Mouse (Mus musculus) granulocyte monocyte progenitor cell, adult 5-6 weeks (primary cell): Measurements from ENCODE around the gene Trim66. TPM values are rescaled to one million over a fixed set of nuclear protein-coding genes. Genes with fewer than 3 reads are reported as not detected.
A peak's percentile ranks its signal among the peaks of the same experiment; 100 is the strongest.

Source experiments
- ATAC-seq: replicated peaks from 2 replicates; pipeline ENCODE4 v1.8.0; 2016; ENCODE audit warnings: mild to moderate bottlenecking, moderate TSS enrichment, inconsistent platforms; ENCODE audit not compliant: poor library complexity, severe bottlenecking
- total RNA-seq, 2 experiments: library from RNA; stranded (forward) in 1 of 2; stranded (reverse) in 1 of 2; fragments of 200-712, 200-1000 nt in 1 of 2; fragments of >200 nt in 1 of 2; fragmentation: Nextera tagmentation in 1 of 2; gene quantifications; 2 replicates each; pipeline ENCODE4 v1.2.3; 2014 to 2017

Gene Trim66
- total RNA-seq (2014; fragmentation: Nextera tagmentation): 0.11 TPM in 1 of 2 replicates, not detected in the other
- 0.09 TPM in 1 of 2 replicates, not detected in the other for total RNA-seq (2017)

DNA sequence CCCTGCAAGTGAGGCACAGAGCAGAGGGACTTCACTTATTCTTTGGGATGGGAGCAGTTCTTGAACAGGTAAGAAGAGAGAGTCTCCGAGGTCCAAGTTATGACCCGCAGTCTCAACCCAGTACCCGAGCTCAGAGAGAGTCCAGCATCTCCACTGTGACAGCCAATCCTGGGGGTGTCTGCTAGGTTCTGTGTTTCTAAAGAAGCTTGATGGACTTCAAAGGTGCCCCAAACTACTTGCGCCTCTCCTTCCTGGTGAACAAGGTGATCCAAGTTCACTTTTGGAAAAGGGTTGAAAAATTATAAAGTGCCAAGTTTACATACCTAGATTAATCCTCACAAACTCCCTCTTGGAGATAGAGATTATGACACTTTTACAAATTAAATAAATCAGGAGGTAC, at the start of gene Trim66:
Gene Trim66 (minus strand): TSS at position 101 of the 400 bp plus-strand sequence.
- no peak for ATAC-seq

DNA sequence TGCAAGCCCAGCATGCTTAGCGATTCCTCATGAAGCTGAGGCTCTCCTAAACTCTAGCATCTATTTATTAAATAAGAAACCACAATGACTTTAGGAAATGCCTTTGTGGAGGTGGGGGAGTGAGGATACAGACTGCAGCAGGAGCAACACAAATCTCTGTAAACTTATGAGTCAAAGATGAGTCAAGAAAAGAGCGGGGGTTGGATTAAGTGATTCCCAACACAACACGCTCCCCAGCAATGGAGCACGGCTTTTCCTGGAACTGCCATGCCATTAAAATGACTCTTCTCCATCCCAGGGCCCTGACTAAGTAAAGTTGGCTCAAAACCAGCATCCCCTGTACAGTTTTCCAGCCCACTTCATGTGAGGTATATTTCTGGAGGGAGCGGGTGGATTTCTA, 38.8 kb upstream of the Trim66 start:
- ATAC-seq: no peak

DNA sequence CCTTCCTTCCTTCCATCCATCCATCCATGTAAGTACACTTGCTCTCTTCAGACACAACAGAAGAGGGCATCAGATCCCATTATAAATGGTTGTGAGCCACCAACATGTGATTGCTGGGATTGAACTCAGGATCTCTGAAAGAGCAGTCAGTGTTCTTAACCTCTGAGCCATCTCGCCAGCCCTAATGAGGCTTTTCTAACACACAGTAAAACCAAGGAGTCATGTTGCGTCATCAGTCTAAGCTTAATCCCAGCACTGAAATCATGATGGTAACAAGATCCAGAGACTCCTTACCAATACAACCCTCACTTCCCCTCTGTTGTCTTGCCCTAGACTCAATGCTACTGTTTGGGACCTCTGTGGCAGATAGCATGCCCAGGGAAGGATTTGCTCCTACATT, 38.3 kb upstream of the Trim66 start:
- 0 out of 2 replicates have a peak, but pooled peaks have one; percentile 10 for ATAC-seq

DNA sequence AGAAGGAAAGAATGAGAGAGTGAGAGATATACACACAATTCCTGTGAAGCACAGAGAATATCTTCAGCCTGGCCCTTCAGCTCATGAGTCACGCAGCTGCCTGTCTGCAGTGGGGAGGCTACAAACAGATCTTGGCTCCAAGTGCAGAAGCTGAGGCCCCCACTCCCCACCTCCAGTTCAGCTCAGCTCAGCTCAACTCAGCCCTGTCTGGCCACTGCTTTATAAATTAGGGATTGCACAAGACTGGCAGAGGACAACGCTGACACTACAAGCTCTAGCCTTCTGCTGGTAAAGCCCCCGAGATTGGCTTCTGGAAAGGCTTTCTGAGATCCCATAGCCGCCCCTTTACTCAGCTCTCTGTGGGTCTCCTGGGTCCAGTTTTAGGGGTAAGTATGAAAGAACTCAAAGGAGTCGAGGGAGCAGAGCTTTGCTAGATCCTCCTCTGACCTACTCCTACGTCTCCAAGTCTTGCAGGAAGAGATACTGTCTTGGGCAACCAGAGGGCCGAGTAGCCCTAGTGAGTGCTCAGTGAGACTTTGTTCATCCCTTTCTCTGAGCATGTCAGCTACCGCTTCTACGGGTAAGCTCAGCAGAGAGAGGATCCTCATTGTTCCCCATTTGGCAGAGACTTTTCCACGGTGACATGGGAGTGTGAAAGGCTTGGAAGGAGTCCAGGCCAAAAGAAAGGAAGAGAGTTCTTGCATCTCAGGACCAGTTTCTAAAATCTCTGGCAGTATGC, 37.5 kb upstream of the Trim66 start:
- 0 out of 2 replicates have a peak, but pooled peaks have one; percentile 26 for ATAC-seq

DNA sequence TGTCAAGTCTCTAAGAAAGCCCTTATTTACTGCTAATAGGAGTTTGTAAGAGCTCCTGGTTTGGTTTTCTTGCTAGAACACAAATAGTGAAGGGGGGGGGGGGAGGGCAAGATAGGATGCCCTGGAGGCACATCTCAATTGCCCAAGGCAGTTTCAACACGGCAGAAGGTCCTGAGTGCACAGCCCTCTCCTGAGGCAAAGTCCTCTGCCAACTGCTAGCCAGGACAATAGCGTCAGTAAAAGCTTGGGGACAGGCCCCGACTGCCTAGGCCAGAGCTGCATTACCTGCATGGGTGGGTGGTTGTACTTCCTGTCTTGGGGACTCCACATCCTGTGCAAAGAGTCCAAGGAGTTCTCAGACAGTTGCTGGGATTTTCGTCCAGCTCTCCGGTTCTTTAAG, 36.9 kb upstream of the Trim66 start:
- no peak for ATAC-seq

DNA sequence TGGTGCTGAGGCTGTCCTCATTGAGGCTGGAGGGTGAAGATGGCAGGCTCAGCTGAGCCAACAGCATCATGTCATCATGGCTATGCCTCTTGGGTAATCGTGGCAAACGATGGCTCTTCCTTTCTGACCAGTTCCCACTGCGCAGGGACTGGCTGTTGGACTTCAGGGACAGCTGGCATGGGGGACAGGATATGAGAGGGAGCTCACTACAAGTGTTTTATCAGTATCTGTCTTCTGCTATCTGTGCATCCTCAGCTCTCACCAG, 34.4 kb upstream of the Trim66 start:
- peak; percentile 33; the same call in 1 of the 2 replicates for ATAC-seq

DNA sequence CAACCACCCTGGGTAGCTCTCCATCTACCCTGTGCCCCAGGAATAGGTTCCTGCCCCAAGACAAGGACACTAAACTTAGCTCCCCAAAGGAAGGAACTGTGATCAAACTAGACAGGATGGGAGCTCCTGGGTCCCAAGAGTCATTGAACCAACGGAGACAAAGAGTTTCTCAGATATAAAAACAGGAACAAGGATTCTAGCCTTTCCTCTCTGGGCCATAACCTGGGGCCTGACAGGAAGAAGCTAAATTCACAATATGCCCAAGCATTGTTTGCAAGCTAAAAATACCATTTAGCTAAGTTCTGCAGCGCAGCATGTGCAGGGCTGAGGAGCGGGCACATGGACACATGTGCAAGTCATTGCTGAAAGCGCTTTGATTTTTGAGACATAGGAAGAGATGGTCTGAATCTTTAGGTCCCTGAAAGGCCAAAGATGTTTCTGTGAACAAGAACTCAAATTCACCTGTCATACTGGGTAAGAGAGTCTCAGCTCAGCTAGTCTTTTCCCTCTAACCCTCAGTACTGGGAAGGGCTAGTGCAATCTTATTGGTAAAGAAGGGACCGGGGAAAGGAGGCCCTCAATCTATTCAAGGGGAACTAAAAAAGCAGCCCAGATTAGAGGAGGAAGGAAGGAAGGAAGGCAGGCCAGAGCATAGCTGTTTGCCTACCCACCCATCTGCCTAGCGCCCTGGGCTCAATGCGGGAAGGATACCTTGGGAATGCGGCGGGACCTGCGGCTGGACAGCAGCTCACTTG, 33.9 kb upstream of the Trim66 start:
- ATAC-seq: peak; percentile 47

DNA sequence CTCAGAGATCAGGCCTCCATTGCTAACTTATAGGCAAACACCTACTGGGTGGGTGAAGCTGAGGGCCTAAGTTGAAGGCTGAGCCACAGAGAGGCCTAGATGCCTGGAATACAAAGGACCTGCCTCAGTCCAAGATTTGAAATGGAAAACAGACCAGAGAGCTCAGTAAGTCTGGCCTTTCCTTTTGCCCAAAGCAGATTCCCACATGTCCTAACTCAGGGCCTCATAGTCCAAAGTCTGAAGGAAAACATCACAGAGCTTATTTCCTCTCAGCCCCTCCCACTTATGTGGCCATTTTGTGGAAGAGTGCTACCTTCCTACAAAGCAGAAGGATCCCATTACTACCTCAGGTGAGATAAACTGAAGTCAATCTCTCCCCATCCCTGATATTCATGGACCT, 33.0 kb upstream of the Trim66 start:
- ATAC-seq: no peak

DNA sequence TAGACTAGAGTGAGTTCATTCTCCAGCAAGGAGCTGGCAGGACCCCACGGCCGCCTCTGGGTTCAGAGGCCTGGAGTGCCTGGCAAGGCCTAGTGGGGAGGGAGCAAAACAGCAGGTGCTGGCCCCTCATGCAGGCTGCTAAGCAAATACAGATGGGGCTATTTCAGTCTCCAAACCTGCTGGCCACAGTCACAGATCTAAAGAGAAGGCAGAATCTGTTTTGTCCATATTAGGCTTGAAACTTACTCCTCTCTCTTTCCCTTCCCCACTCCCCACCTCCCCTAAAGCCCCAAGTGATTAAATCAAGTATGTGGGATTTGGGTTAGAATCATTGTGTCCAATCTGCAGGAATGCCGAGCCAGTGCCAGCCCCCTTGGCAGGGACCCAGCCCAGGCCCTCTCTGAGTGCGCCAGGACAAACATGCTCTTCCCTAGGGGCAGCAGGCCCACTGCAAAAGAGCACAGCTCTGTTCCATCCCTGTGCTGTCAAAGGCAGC, 28.6 kb upstream of the Trim66 start:
- no peak for ATAC-seq

DNA sequence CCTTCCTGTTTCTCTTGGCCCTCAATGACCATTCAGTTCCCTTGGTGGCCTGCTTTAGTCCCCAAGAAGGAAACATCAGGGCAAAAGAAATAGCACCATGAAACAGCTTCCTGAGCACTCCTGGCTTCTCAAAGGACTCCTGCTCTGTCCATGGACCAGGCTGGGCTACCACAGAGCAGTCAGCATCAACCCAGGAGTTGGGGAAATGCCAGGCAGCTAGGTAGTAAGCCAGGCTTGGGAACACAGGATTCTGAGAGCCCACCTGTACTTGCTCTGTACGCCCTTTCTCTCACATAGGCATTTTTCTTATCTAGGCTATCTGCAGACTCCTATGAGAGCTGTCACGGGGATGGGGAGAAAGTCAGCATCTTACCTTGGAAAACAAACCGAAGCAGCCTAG, 27.0 kb upstream of the Trim66 start:
- ATAC-seq: no peak

DNA sequence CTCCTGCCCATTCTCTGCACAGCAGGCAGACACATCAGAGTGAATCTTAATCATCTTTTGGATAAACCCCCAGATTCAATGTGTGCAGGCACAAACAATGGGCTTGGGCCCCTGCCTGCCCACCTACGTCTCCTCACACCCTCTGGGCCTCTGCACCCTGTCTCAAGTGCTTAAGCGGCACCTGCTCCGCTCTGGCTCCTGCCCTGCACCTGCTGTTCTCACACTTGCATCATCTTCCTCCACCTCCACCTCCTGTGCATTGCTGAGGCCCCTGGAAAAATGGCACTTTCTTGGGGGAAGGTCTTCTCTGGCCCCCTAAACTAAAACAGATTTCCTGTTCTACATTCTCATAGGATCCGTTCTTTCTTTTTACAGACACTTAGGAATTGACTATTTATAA, 26.0 kb upstream of the Trim66 start:
- ATAC-seq: no peak

DNA sequence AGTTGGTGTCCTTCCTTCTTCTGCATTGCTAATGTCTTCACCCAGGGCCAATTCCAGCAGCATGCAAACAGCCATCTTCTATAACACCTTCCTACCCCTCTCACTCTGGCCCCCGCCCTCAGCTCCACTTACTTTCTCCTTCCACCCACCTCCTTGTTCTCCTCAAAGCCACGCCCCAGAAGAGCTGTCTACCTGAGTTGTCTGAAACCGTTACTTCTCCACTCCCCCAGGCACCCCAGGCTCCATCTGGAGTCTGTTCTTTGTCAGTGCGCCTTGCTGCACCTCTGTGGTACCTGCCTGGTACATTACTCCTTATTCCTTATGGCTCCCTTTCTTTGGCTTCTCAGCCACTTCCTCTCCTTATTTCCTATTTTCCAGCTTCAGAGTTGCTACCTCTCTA, 25.2 kb upstream of the Trim66 start:
- ATAC-seq: no peak

DNA sequence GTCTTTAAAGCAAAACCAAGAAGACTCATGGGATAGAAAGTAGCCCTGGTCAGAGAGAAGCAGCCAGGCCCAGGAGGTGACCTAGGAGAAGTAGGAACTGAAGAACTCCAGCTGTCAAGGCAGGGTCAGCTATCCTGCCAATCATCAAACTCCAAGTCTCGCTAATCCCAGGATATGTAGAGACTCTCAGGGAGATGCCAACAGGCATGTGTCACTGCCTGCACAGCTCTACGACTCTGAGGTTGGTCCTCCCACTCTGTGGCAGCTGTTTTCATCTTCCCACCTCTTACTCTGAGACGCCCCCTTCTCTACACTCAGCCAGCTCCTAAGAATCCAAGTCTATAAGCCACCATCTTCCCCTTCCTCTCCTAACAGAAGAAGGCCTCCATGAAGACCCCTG, 24.8 kb upstream of the Trim66 start:
- no peak for ATAC-seq

DNA sequence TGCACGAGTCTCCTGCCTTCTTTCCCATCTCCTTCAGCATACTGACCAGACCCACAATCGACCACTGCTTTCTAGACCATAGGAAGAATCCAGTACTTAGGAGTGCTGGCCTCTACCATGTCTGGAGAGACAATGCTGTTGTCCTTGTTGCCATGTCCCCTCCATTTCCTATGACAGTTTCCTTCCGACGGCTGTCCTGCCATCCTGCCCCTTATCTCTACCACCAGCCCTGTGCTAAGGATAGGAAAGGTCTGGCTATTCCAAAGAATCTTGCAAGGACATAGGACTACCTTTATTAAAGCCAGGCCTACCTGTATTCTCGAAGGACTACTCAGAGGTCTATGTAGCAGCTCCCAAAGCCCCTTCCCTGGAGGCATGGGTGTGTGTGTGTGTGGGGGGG, 23.6 kb upstream of the Trim66 start:
- no peak for ATAC-seq

DNA sequence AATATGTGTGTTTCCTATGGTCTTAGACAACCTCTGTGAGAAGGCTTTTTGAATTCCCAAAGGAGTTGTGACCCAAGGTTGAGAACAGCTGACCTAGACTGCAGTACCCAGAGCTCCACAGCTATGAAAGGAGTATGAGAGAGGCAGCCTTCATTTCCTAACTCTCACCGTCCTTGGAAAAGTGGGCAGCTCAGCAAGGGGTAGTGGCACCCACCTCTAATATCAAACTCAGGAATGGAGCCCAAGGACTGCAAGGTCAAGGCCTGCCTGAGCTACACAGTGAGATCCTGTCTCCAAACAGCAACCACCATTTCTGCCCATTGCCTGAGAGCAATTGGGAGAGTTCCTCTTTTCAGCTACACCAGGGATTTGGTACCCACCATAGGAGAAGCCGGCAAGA, 21.8 kb upstream of the Trim66 start:
- ATAC-seq: peak; percentile 34; the same call in 1 of the 2 replicates

DNA sequence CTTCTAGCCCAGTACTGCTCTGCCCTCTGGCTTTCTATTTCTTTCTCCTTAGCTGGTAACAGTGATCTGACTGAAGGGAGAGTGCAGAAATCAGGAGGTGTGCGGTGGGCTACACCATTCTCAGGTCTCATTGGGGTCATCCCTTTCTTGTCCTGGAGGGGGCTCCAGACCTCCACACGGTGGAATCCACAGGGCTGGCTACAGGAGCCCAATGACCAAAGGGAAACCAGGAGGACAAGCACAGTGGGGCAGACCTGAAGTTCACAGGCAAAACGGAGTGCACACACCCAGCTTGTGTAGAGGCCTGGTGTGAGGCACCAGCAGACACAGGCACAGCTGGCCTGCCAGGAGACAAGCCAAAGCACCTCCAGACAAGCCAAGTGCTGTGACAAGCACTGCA, 20.4 kb upstream of the Trim66 start:
- peak; percentile 47 for ATAC-seq

DNA sequence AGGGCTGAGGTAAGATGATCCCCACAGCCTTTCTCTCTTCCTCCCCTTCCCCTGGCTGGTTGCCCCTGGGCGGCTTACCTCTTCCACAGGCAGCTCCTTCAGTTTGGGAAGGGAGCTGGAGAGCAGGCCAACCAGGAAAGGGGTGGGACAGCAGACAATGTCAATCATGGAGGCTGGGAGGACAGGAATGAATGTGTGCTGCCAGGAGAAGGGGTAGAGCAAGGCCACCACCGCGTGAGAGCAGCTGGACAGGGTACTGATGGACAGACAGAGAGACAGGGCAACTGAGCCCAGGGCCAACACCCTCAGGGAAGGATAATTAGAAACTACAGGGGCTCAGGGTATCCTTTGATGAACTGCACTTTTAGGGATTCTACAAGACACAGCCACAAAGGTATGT, 19.6 kb upstream of the Trim66 start:
- ATAC-seq: no peak

DNA sequence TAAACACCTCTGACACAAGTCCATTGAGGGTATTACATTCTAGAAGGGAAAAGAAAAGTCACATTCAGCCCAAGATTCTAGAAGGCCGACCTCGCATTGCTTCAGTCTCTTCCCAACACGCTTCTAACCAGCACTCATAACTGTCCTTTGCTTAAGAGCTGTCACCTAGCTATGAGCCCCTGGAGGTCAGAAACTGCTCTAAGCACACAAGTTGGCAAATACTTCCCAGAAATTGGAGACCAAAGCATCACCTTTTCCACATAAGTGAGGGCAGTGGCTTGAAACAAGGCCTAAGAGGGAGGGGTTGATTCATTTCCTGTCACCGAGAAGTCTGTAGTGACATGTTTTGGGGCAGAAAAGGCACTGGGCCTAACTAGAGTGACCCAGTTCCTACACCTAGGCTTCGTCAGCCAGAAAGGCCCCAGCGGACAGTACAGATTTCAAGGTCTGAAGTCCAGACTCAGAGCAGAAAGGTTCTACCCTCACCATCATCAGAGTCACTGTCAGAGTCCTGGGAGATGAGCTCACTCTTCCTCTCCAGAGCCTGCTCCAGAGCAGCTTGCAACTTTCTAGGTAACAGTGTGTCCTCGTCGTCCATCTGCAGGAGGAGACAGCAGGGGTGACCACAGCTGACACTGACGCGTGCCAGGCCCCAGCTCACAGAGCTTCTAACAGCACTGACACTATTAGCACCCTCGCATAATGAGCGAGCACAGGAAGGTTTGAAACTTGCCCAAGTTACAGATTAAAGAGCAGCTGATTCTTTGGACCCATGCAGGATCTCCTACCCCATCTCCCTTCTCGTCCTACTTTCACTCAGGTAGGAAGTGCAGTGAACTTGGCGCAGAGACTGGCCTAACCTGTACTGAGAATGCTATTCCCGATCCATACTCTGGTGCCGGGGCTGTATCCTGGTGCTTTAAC, 18.1 kb upstream of the Trim66 start:
- ATAC-seq: no peak

DNA sequence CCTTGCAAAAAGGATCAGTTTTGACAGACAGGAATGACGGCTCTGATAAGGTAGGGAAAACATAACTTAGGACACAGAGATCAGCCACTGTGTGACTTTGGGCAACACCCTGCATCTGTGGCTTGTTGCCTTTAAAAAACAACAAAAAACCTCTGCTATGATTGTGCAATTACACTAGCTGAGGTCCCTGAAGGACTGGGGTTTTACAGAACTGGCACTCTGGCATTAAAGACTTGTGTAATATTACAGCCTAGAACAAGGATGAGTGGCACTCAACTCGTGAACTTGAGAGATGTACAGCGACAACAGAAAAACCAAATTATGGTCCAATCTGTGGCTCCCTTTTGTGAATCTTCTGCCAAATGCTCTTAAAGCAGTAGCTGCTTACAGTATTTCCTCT, 16.8 kb upstream of the Trim66 start:
- peak; percentile 68 for ATAC-seq

DNA sequence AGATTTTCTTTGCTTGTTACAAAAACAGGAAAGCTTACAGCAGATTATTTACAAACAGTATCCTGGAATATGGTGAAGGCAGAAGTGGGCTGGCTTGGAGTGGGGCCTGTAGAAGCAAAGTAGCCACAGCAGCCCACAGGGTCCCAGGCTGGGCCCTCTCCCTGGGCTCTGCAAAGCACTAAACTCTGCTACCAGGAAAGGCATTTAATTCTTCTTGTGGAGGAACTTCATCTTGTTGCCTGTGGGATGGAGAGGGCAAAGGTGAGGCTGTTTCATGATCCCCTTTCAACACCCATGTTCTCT, 16.5 kb upstream of the Trim66 start:
- ATAC-seq: no peak; the same call in 1 of the 2 replicates
